Mouse (Mus musculus) liver, adult 2 months (tissue): ENCODE measurements at regions not wholly inside any gene's neighbourhood (a gene's known extent, or its start where the extent isn't known, plus 50 kb on each side); places are given as distances from the start of the nearest gene placed in this dataset.

Source experiments
- DNase-seq: peaks from one replicate; pipeline ENCODE4 v3.0.0-alpha.2; 2011; ENCODE audit warnings: low read depth, low spot score; ENCODE audit errors: extremely low read depth
- H3K27ac ChIP-seq: fragments of 200-500 bp; replicated peaks from 2 replicates; pipeline ENCODE4 v1.5.1; 2012; ENCODE audit warnings: low read depth, mild to moderate bottlenecking, control low read depth, inconsistent platforms, low read length; ENCODE audit not compliant: insufficient read depth
- H3K27me3 ChIP-seq: fragments of 200-500 bp; 2 replicates; pipeline ENCODE4 v1.6.1; 2012; ENCODE audit warnings: mild to moderate bottlenecking, moderate library complexity, low read length, inconsistent platforms; ENCODE audit not compliant: control insufficient read depth, insufficient read depth
- H3K36me3 ChIP-seq: fragments of 200-500 bp; 2 replicates; pipeline ENCODE4 v1.6.1; 2012; ENCODE audit warnings: low read length, inconsistent platforms; ENCODE audit not compliant: control insufficient read depth, insufficient read depth
- H3K4me1 ChIP-seq: fragments of 200-500 bp; 2 replicates; pipeline ENCODE4 v1.6.1; 2011; ENCODE audit warnings: low read length; ENCODE audit not compliant: control insufficient read depth, insufficient read depth
- H3K4me3 ChIP-seq: fragments of 200-500 bp; 2 replicates; pipeline ENCODE4 v1.5.1; 2011; ENCODE audit warnings: low read depth, mild to moderate bottlenecking, control low read depth, low read length, moderate library complexity; ENCODE audit not compliant: insufficient read depth
- H3K79me2 ChIP-seq: fragments of 200-500 bp; 2 replicates; pipeline ENCODE4 v1.6.1; 2012; ENCODE audit warnings: inconsistent platforms, mild to moderate bottlenecking, low read length, moderate library complexity; ENCODE audit not compliant: control insufficient read depth, insufficient read depth
- H3K9ac ChIP-seq: fragments of 200-500 bp; 2 replicates; pipeline ENCODE4 v1.6.1; 2012; ENCODE audit warnings: low read depth, mild to moderate bottlenecking, control low read depth, inconsistent platforms, low read length
- CTCF ChIP-seq: fragments of 200-500 bp; IDR thresholded peaks from 2 replicates; pipeline ENCODE4 v1.5.1; 2011; ENCODE audit warnings: low read depth, low read length, control low read depth
- POLR2A ChIP-seq: fragments of 200-500 bp; IDR thresholded peaks from 2 replicates; pipeline ENCODE4 v1.6.1; 2011; ENCODE audit warnings: low read length, control low read depth; ENCODE audit not compliant: insufficient read depth; ENCODE audit errors: extremely low read depth
- WGBS: fragments of 180-500 bp; shearing (Covaris S2); methylation state at CpG from one replicate; pipeline ENCODE4 v1.1.7; 2018; 5-methylcytosine and 5-hydroxymethylcytosine counted together

- DNase-seq: no peak
- H3K27me3 ChIP-seq: no peaks in the 10 kb centered on the region
- no peaks in the 10 kb centered on the region for H3K36me3 ChIP-seq
- H3K4me1 ChIP-seq: no peaks in the 10 kb centered on the region
- H3K9ac ChIP-seq: no peak overlapping the region
- TF ChIP-seq CTCF (no peak), POLR2A (no peak)
- no peak overlapping the region for H3K27ac ChIP-seq
- WGBS: 87% methylated on average over 6 of the region's 6 CpGs
- H3K4me3 ChIP-seq: no peak overlapping the region
- no peaks in the 10 kb centered on the region for H3K79me2 ChIP-seq
Measured at GRCm38 (mm10) chr1:75843326-75843725, 297.3 kb downstream of the Slc4a3 start.

DNA sequence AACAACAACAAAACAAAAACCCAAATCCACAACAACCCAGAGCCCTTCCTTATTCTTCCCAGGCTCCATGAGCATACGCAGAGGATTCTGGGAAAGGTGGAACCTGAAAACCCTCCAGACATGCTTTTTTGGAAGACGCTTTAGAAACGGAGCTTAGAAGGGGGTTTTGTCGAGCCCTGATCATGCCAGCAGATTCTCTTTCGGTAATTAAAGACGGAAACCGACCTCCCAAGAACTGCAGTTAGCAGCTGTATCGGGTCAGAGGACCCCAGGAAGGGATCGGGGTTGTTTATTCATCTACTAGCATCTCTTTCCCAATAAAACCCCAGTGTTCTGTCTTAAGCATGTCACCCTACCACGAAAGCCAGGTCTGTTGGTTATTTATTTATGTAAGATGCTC, 298.1 kb downstream of the Slc4a3 start:
- TF ChIP-seq CTCF: no peak
- TF ChIP-seq POLR2A: no peak

DNA sequence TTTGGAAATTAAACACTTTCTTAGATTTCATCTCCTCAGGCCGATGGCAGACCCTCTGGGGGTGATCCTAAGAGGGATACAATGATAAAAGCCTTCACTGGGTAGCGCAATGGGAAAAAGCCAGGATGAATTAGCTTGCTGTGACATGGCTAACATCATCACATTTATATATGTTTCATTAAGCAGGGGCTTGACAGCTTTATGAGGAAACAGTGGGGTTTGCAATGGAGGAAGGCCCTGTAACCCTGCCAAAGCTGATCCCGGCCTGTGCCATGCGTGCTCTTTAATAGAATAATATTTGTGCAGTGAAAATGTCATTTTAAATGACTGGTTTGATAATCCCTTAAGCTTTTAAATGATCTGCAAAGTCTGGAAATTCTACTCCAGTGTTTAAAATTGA, 298.5 kb downstream of the Slc4a3 start:
- no peak for DNase-seq
- H3K27ac ChIP-seq: no peak overlapping the region
- H3K4me1 ChIP-seq: no peaks in the 10 kb centered on the region
- WGBS: 82% methylated on average over 4 of the region's 4 CpGs
- no peak overlapping the region for H3K4me3 ChIP-seq
- no peaks in the 10 kb centered on the region for H3K79me2 ChIP-seq
- H3K36me3 ChIP-seq: no peaks in the 10 kb centered on the region
- no peaks in the 10 kb centered on the region for H3K27me3 ChIP-seq
- no peak overlapping the region for H3K9ac ChIP-seq
- TF ChIP-seq CTCF (no peak), POLR2A (no peak)

More for the DNA sequence above, 298.1 kb downstream of the Slc4a3 start:
- Histone ChIP-seq H3K79me2 (no peaks in the 10 kb centered on the region), H3K4me1 (no peaks in the 10 kb centered on the region), H3K36me3 (no peaks in the 10 kb centered on the region), H3K9ac (no peak overlapping the region), H3K4me3 (no peak overlapping the region), H3K27ac (no peak overlapping the region), H3K27me3 (no peaks in the 10 kb centered on the region)
- 83% methylated on average over 10 of the region's 10 CpGs for WGBS
- no peak for DNase-seq

GRCm38 (mm10) chr1:75844981-75845380, 298.9 kb downstream of the Slc4a3 start:
- no peaks in the 10 kb centered on the region for H3K27me3 ChIP-seq
- H3K4me3 ChIP-seq: no peak overlapping the region
- H3K36me3 ChIP-seq: no peaks in the 10 kb centered on the region
- no peak for DNase-seq
- no peaks in the 10 kb centered on the region for H3K79me2 ChIP-seq
- H3K9ac ChIP-seq: no peak overlapping the region
- 54% methylated on average over 7 of the region's 7 CpGs for WGBS
- no peak overlapping the region for H3K27ac ChIP-seq
- H3K4me1 ChIP-seq: no peaks in the 10 kb centered on the region
- TF ChIP-seq POLR2A (no peak), CTCF (no peak)

DNA sequence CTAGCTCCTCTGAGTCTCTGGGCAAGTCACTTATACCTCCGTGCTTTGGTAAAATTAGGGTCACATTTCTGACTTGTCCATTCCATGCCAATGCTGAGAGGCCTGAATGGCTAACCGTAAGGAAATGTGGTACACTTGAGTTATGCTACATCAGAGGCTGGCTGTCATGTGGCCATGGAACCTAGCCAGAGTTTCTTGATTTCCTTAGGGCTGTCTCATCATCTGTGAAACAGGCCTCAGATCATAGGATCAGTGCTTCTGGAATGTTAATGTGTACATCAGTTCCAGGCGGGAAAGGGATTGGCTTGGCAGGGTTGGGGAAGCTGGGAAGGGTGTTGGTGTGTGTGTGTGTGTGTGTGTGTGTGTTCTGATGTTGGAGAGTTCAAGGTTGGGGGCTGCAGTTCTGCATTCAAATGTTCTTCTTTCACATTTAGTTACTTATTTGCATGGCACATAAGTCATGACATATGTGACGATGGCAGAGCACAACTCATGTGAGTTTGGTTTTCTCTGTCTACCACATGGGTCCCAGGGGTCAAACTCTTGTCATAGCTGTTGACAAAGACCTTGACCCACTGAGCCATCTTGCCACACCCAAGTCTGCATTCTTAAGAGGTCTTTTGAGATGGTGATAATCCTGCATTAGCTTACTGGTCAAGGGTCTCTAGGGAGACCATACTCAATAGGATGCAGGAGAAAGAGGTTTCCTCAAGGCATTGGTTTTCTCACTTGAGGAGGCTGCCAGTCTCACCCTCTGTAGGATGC, 299.9 kb downstream of the Slc4a3 start:
- no peaks in the 10 kb centered on the region for H3K4me1 ChIP-seq
- DNase-seq: no peak
- H3K79me2 ChIP-seq: no peaks in the 10 kb centered on the region
- TF ChIP-seq POLR2A: no peak
- TF ChIP-seq CTCF: no peak
- H3K4me3 ChIP-seq: no peak overlapping the region
- no peak overlapping the region for H3K27ac ChIP-seq
- H3K27me3 ChIP-seq: no peaks in the 10 kb centered on the region
- H3K36me3 ChIP-seq: no peaks in the 10 kb centered on the region
- no peak overlapping the region for H3K9ac ChIP-seq
- WGBS: 95% methylated on average over 4 of the region's 4 CpGs

- no peaks in the 10 kb centered on the region for H3K36me3 ChIP-seq
- H3K9ac ChIP-seq: no peak overlapping the region
- no peak overlapping the region for H3K4me3 ChIP-seq
- DNase-seq: no peak
- H3K4me1 ChIP-seq: no peaks in the 10 kb centered on the region
- WGBS: 75% methylated on average over 3 of the region's 3 CpGs
- no peaks in the 10 kb centered on the region for H3K79me2 ChIP-seq
- no peaks in the 10 kb centered on the region for H3K27me3 ChIP-seq
- TF ChIP-seq POLR2A (no peak), CTCF (no peak)
- no peak overlapping the region for H3K27ac ChIP-seq
Measured at GRCm38 (mm10) chr1:75847681-75848080, 301.6 kb downstream of the Slc4a3 start.
